Mouse (Mus musculus): Measurements from ENCODE around the gene Sox5.

DNA sequence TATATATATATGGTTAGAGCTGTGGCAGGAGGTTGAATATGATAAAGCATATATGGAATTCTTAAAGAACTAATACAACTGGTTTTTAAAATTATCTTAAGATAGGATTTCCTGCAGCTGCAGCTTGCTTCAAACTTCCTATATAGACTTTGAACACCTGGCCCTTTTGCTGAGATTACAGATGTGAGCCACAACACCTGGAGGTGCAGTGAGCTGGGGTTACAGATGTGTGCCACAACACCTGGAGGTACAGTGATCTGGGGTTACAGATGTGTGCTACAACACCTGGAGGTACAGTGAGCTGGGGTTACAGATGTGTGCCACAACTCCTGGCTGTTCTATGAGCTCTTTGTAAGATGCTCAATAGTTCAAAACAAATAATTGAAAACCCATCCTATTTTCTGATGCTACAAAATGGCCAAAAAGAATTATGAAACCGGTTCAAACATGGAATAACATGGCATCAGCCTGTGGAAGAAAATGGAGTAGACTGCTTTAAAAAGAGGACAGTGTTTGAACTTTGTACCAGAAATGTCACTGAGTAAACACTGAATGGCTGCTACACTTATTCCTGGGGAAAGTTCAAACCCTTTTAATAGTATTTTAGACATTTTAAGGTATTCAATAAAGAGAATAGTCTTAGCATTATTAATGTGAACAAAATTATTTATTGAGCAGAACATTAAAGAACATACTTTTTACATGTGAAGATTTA lies 695.5 kb downstream of the Sox5 start:
- TF ChIP-seq CTCF (IDR thresholded peaks at IDR 0.05; ENCODE audit: borderline replicate concordance, control insufficient read depth, extremely low read depth, insufficient read depth, low read length, poor library complexity), result no peak
- TF ChIP-seq POLR2A (IDR thresholded peaks at IDR 0.05; ENCODE audit: control insufficient read depth, extremely low read depth, insufficient read depth, low read length, poor library complexity), result no peak
